Mouse (Mus musculus): ENCODE results near the gene Lcor. TPM values are rescaled to one million over a fixed set of nuclear protein-coding genes. Genes with fewer than 3 reads are reported as not detected.

The Lcor gene
- polyA plus RNA-seq, 1 experiment from 2014 or later = 12.9 TPM

- no peaks in the 10 kb centered on the region for H3K36me3 ChIP-seq (ENCODE audit: control insufficient read depth, insufficient read depth, low read length)
- WGBS = 74% methylated on average over 6 of the region's 6 CpGs
Observed at GRCm38 (mm10) chr19:41519121-41519520, 36.7 kb downstream of the Lcor start.

GRCm38 (mm10) chr19:41522246-41522645 is 39.8 kb downstream of the Lcor start:
- Histone ChIP-seq H3K9ac (ENCODE audit: low read length) (no peak overlapping the region), H3K27me3 (ENCODE audit: control insufficient read depth, insufficient read depth, low read length) (no peaks in the 10 kb centered on the region), H3K9me3 (ENCODE audit: control insufficient read depth, low read length) (no peaks in the 10 kb centered on the region), H3K36me3 (ENCODE audit: control insufficient read depth, insufficient read depth, low read length) (no peaks in the 10 kb centered on the region), H3K4me2 (replicated peaks; ENCODE audit: low read depth) (no peak overlapping the region), H3K27ac (replicated peaks) (no peak overlapping the region), H3K4me3 (ENCODE audit: low read depth, low read length) (no peak overlapping the region), H3K4me1 (replicated peaks; ENCODE audit: control insufficient read depth, insufficient read depth) (no peaks in the 10 kb centered on the region)
- no peak for ATAC-seq (ENCODE audit: low FRiP score, low TSS enrichment)
- TF ChIP-seq EP300 (optimal IDR thresholded peaks at IDR 0.05) = no peak
- TF ChIP-seq CTCF (IDR thresholded peaks at IDR 0.05; ENCODE audit: low read depth) = no peak
- 62% methylated on average over 2 of the region's 2 CpGs for WGBS
- DNase-seq (ENCODE audit: low spot score) = no peak

More at GRCm38 (mm10) chr19:41519121-41519520, 36.7 kb downstream of the Lcor start:
- DNase-seq (ENCODE audit: low spot score) (no peak), ATAC-seq (ENCODE audit: low FRiP score, low TSS enrichment) (no peak)
- no peak overlapping the region for H3K27ac ChIP-seq (replicated peaks)
- no peaks in the 10 kb centered on the region for H3K27me3 ChIP-seq (ENCODE audit: control insufficient read depth, insufficient read depth, low read length)
- TF ChIP-seq EP300 (optimal IDR thresholded peaks at IDR 0.05) = no peak
- TF ChIP-seq CTCF (IDR thresholded peaks at IDR 0.05; ENCODE audit: low read depth) = no peak
- no peak overlapping the region for H3K4me2 ChIP-seq (replicated peaks; ENCODE audit: low read depth)
- no peak overlapping the region for H3K9ac ChIP-seq (ENCODE audit: low read length)
- no peaks in the 10 kb centered on the region for H3K9me3 ChIP-seq (ENCODE audit: control insufficient read depth, low read length)
- no peak overlapping the region for H3K4me3 ChIP-seq (ENCODE audit: low read depth, low read length)
- no peaks in the 10 kb centered on the region for H3K4me1 ChIP-seq (replicated peaks; ENCODE audit: control insufficient read depth, insufficient read depth)

GRCm38 (mm10) chr19:41523798-41524563 is 41.5 kb downstream of the Lcor start:
- no peaks in the 10 kb centered on the region for H3K36me3 ChIP-seq (ENCODE audit: control insufficient read depth, insufficient read depth, low read length)
- H3K9ac ChIP-seq (ENCODE audit: low read length) = no peak overlapping the region
- no peaks in the 10 kb centered on the region for H3K9me3 ChIP-seq (ENCODE audit: control insufficient read depth, low read length)
- no peak overlapping the region for H3K4me3 ChIP-seq (ENCODE audit: low read depth, low read length)
- 47% methylated on average over 3 of the region's 3 CpGs for WGBS
- TF ChIP-seq CTCF (IDR thresholded peaks at IDR 0.05; ENCODE audit: low read depth) = no peak
- ATAC-seq (ENCODE audit: low FRiP score, low TSS enrichment) (no peak), DNase-seq (ENCODE audit: low spot score) (no peak)
- H3K27me3 ChIP-seq (ENCODE audit: control insufficient read depth, insufficient read depth, low read length) = no peaks in the 10 kb centered on the region
- H3K27ac ChIP-seq (replicated peaks) = no peak overlapping the region
- no peak overlapping the region for H3K4me2 ChIP-seq (replicated peaks; ENCODE audit: low read depth)
- no peaks in the 10 kb centered on the region for H3K4me1 ChIP-seq (replicated peaks; ENCODE audit: control insufficient read depth, insufficient read depth)

GRCm38 (mm10) chr19:41529169-41529568 is 46.7 kb downstream of the Lcor start:
- Histone ChIP-seq H3K4me2 (replicated peaks; ENCODE audit: low read depth) (no peak overlapping the region), H3K4me1 (replicated peaks; ENCODE audit: control insufficient read depth, insufficient read depth) (no peaks in the 10 kb centered on the region), H3K4me3 (ENCODE audit: low read depth, low read length) (no peak overlapping the region), H3K9me3 (ENCODE audit: control insufficient read depth, low read length) (no peaks in the 10 kb centered on the region), H3K9ac (ENCODE audit: low read length) (no peak overlapping the region), H3K27me3 (ENCODE audit: control insufficient read depth, insufficient read depth, low read length) (no peaks in the 10 kb centered on the region), H3K36me3 (ENCODE audit: control insufficient read depth, insufficient read depth, low read length) (no peaks in the 10 kb centered on the region), H3K27ac (replicated peaks) (no peak overlapping the region)
- DNase-seq (ENCODE audit: low spot score) (no peak), ATAC-seq (ENCODE audit: low FRiP score, low TSS enrichment) (no peak)
- WGBS = 88% methylated on average over 3 of the region's 3 CpGs
- TF ChIP-seq EP300 (optimal IDR thresholded peaks at IDR 0.05) = no peak

GRCm38 (mm10) chr19:41534021-41534420 is 51.6 kb downstream of the Lcor start:
- Histone ChIP-seq H3K27ac (replicated peaks) (no peak overlapping the region), H3K4me3 (ENCODE audit: low read depth, low read length) (no peak overlapping the region), H3K4me2 (replicated peaks; ENCODE audit: low read depth) (no peak overlapping the region), H3K36me3 (ENCODE audit: control insufficient read depth, insufficient read depth, low read length) (no peaks in the 10 kb centered on the region), H3K4me1 (replicated peaks; ENCODE audit: control insufficient read depth, insufficient read depth) (no peaks in the 10 kb centered on the region), H3K27me3 (ENCODE audit: control insufficient read depth, insufficient read depth, low read length) (no peaks in the 10 kb centered on the region), H3K9me3 (ENCODE audit: control insufficient read depth, low read length) (no peaks in the 10 kb centered on the region), H3K9ac (ENCODE audit: low read length) (no peak overlapping the region)
- no peak for TF ChIP-seq CTCF (IDR thresholded peaks at IDR 0.05; ENCODE audit: low read depth)
- no peak for TF ChIP-seq EP300 (optimal IDR thresholded peaks at IDR 0.05)
- ATAC-seq (ENCODE audit: low FRiP score, low TSS enrichment) = no peak
- no peak for DNase-seq (ENCODE audit: low spot score)
- WGBS = 88% methylated on average over 3 of the region's 3 CpGs

GRCm38 (mm10) chr19:41556981-41557380 is 74.5 kb downstream of the Lcor start:
- ATAC-seq (ENCODE audit: low FRiP score, low TSS enrichment) (no peak), DNase-seq (ENCODE audit: low spot score) (no peak)
- WGBS = 81% methylated on average over 4 of the region's 4 CpGs
- Histone ChIP-seq H3K27ac (replicated peaks) (no peak overlapping the region), H3K4me3 (ENCODE audit: low read depth, low read length) (no peak overlapping the region), H3K9ac (ENCODE audit: low read length) (no peak overlapping the region), H3K4me1 (replicated peaks; ENCODE audit: control insufficient read depth, insufficient read depth) (no peaks in the 10 kb centered on the region), H3K36me3 (ENCODE audit: control insufficient read depth, insufficient read depth, low read length) (peaks cover 5% of the 10 kb centered on the region; the same call in 1 of the 2 replicates), H3K9me3 (ENCODE audit: control insufficient read depth, low read length) (no peaks in the 10 kb centered on the region), H3K4me2 (replicated peaks; ENCODE audit: low read depth) (no peak overlapping the region), H3K27me3 (ENCODE audit: control insufficient read depth, insufficient read depth, low read length) (no peaks in the 10 kb centered on the region)
- TF ChIP-seq CTCF (IDR thresholded peaks at IDR 0.05; ENCODE audit: low read depth) (no peak), EP300 (optimal IDR thresholded peaks at IDR 0.05) (no peak)

Data from stomach, postnatal 0 days (tissue).